Mouse (Mus musculus) brain, embryonic 14.5 days (tissue): ENCODE results near the gene Ctxn1. TPM values are rescaled to one million over a fixed set of nuclear protein-coding genes. Genes with fewer than 3 reads are reported as not detected.
A peak's percentile ranks its signal among the peaks of the same experiment; 100 is the strongest.

Experiments
- DNase-seq: peaks from one replicate; pipeline ENCODE4 v3.0.0-alpha.2; 2011; ENCODE audit warnings: low read depth
- CTCF ChIP-seq: fragments of 200-500 bp; IDR thresholded peaks from 2 replicates; pipeline ENCODE4 v1.5.1; 2012; ENCODE audit warnings: inconsistent platforms, mild to moderate bottlenecking, moderate library complexity, borderline replicate concordance; ENCODE audit not compliant: insufficient read depth, insufficient read length; ENCODE audit errors: extremely low read depth
- POLR2A ChIP-seq: fragments of 200-500 bp; IDR thresholded peaks from 2 replicates; pipeline ENCODE4 v1.6.1; 2012; ENCODE audit warnings: mild to moderate bottlenecking, inconsistent platforms, borderline replicate concordance; ENCODE audit not compliant: poor library complexity, insufficient read depth, insufficient read length, severe bottlenecking; ENCODE audit errors: extremely low read depth
- polyA plus RNA-seq: library from polyadenylated mRNA; depleted of rRNA; stranded (reverse); fragments of >200 nt; gene quantifications from 2 replicates; pipeline ENCODE4 v1.2.3, GENCODE M21; 2012; rRNA removed

Ctxn1 gene
- polyA plus RNA-seq, 1 experiment, result 399 TPM

DNA sequence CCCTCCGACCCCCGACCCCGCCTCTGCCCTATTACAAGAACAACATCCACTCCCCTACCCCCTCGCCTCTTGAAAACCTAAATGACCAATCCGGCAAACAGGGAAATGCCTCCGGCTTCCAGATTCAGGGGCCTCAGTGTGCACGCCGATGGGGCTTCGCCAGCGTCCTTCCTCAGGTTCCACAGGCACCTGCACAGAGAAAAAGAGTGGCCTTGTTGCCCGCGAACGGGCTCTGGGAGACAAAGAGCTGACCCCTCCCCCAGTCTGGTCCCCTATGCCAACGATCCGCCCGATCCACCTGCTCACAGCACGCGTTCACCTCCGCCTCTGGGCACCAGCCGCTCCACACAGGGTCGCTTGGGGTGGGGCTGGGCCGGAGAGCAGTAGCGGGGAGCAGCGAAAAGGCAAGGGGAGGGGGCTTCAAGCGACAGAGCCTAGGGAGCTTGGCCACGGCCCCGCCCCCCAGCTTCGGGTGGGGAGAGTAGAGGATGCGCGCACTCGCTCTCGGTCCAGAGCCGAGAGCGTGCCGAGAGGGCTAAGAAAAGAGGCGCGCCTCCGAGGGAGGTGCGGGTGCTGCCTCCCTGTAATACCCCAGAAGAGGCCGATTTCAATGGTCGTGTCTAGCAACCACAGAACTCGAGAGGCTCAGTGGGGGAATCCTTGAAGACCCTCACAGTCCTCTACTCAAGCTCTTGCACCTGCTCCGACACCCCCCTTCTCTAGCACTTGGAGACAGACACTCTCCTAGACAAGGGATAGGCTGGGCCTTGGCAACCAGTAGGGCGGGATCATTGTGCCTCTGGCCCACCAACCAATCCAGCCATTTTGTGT, 42.1 kb downstream of the Ctxn1 start, which contains the start of gene Prr36:
Prr36 (minus strand) TSS at position 669 of the 831 bp plus-strand sequence.
- DNase-seq, result peak; percentile 96

DNA sequence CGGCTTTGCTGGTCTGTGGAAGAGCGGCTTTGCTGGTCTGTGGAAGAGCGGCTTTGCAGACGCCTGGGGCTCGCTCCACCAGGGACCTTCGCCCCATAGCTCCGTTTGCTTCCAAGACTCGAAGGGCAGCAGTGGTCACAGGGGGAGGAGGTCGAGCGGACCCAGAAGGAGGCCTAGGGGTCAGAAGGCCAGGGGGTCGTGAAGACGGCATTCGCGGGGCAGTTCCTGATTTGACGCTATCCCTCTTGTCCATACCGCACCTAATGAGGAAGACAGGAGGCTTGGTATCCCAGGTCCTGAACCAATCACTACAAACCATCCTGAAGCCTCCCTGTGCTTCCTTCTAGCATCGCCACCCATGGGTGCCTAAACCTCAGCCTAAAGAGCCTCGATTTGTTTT, 42.8 kb downstream of the Ctxn1 start:
- TF ChIP-seq POLR2A (no peak), CTCF (no peak)
- DNase-seq, result no peak

More for the DNA sequence above, 42.1 kb downstream of the Ctxn1 start, which contains the start of gene Prr36:
- TF ChIP-seq CTCF, result no peak
- peak; percentile 59; the same call in 1 of the 2 replicates for TF ChIP-seq POLR2A

DNA sequence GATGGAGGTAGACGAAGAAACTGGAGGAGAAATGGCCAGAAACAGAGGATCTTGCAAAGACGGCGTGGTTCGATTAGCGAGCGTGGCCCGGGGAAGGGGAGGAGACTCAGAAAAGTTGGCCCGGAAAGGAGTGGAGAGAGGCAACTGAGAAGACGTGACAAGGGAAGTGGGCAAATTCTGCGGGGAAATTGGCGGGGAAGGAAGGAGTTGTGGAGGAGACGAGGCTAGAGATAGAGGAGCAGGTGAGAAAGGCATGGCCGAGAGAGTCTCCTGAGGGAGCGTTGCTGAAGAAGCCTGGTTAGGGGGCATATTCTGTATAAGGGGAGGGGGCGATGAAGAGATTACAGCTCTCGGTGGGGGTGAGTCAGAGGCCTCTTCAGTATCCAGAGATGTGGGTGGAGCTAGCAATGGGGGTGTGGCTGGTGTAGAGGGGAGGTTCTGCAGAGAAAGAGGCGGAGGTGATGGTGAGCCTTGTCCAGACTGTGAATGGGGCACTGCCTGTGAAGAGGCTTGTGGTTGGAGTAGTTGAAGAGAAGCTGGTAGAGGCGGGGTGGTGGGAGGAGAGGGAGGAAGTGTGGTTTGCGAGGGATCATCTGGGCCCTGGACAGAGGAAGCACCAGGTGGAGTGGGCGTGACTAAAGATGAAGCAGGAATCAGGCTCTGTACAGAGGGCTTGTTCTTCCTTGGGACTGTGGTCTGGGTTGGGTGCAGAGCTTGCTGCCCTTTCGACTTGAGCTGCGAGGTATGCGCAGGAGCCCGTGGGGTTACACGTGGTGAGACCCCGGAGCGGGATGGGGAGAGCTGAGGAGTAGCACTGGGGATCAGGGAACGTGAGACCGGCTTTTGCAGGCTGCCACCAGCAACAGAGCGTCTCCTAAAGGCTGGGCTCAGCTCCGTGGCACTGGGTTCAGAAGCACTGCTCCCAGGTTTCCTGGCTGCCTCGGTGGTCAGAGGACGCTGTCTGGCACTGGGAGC, 44.8 kb downstream of the Ctxn1 start:
- peak; percentile 61 for DNase-seq

DNA sequence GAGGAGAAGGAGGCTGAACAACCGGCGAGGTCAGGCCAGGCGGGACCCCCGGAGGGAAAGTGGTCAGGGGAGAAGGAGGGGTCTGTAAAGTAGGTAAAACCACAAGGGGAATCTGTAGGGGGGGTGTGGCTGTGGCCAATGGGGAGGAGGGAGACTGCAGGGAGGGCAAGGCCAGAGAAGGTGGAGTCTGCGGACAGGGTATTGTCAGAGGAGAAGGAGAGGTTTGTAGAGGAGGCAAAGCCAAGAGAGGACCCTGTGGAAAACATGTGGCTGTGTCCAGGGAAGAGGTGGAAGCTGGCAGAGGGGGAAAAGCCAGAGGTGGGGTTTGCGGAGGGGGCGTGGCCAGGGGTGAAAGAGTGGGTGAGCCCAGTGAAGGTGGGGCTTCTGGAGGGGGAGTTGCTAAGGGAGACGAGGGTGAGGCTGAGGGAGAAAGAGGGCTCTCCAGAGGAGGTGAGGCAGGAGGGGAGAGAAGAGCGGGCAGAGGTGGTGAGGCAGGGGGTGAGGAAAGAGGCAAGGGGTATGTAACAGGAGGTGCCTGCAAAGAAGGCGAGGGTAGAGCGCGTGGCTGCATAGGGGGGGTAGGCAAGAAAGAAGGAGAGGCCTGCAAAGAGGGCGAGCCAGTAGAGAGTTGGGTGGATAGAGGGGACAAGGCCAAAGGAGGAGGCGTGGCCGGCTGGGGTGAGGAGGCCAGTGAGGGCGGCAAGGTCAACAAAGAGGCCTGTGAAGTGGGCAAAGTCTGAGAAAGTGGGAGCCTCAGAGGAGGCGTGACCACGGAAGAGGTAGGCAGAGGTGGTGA, 45.7 kb downstream of the Ctxn1 start:
- no peak for TF ChIP-seq CTCF
- no peak for TF ChIP-seq POLR2A
- DNase-seq, result peak; percentile 74

More for the DNA sequence above, 44.8 kb downstream of the Ctxn1 start:
- no peak for TF ChIP-seq CTCF
- no peak for TF ChIP-seq POLR2A

DNA sequence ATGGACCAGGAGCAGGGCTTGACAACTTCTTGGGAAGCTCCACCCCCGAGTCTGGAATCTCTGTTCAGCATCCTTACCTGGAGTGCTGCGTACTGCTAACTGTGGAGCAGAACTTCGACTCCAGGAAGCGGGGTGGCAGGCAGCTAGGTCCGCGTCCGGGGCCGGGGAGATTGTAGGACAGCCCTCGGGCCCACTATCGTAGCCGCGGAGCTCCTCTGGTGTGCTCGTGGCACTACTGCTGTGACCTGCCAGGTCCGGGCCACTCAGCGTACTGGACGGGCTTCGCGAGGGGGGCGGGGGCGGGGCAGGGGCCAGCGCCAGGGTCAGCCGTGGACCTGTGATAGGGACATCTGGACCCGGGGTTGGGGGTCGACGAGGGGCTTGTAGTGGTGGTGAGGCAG, 46.3 kb downstream of the Ctxn1 start:
- TF ChIP-seq POLR2A, result no peak
- no peak for TF ChIP-seq CTCF
- peak; percentile 43 for DNase-seq

DNA sequence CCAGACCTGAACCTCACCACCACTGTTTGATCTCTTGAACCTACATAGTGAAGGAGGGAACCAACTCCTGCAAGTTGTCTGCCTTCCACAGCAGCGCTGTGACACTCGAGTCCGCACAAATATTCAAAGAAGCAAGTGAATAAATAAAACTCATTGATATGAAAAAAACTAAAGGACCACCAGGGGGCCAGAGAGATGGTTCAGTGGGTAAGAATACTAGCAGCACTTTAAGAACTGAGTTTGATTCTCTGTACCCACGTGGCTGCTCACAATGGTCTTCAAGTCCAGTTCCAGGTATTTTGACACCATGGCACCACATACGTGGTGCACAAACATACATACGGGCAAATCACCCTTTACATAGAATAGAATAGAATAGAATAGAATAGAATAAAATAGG, 48.0 kb downstream of the Ctxn1 start:
- 0 out of 2 replicates have a peak, but pooled peaks have one; percentile 1 for TF ChIP-seq CTCF
- no peak for TF ChIP-seq POLR2A
- no peak for DNase-seq

Other genes starting within 250 kb of the Ctxn1 start
- 0.07 TPM in 1 of 2 replicates, not detected in the other for gene Cd209f, start 153.4 kb downstream of the Ctxn1 start, polyA plus RNA-seq
- 0.08 TPM in 1 of 2 replicates, not detected in the other for gene Cd209g, start 125.2 kb downstream of the Ctxn1 start, polyA plus RNA-seq
- gene Evi5l, start 92.7 kb downstream of the Ctxn1 start, polyA plus RNA-seq, result 80.8 and 107 TPM in 2 replicates
- 32.7 and 82.9 TPM in 2 replicates for gene Prr36, start 41.8 kb downstream of the Ctxn1 start, polyA plus RNA-seq
- gene Lrrc8e, start 32.4 kb downstream of the Ctxn1 start, polyA plus RNA-seq, result not detected in 2 replicates
- gene Map2k7, start 20.5 kb downstream of the Ctxn1 start, polyA plus RNA-seq, result 58.7 and 63.5 TPM in 2 replicates
- gene Gm49320, start 20.4 kb downstream of the Ctxn1 start, polyA plus RNA-seq, result 4.3 and 5.6 TPM in 2 replicates
- 47.4 and 61.4 TPM in 2 replicates for gene Tgfbr3l, start 11.1 kb downstream of the Ctxn1 start, polyA plus RNA-seq
- gene Snapc2, start 6.2 kb downstream of the Ctxn1 start, polyA plus RNA-seq, result 65.5 and 75.9 TPM in 2 replicates
- gene Timm44, start 16.6 kb upstream of the Ctxn1 start, polyA plus RNA-seq, result 76.3 and 92.6 TPM in 2 replicates
- 14.0 and 14.8 TPM in 2 replicates for gene Ccl25, start 65.9 kb upstream of the Ctxn1 start, polyA plus RNA-seq
- 55.8 and 63.9 TPM in 2 replicates for gene Elavl1, start 66.1 kb upstream of the Ctxn1 start, polyA plus RNA-seq
- gene Cers4, start 233.8 kb upstream of the Ctxn1 start, polyA plus RNA-seq, result 51.8 and 63.7 TPM in 2 replicates